Mouse (Mus musculus): ENCODE data around the gene Traf5.

Gene Traf5

DNA sequence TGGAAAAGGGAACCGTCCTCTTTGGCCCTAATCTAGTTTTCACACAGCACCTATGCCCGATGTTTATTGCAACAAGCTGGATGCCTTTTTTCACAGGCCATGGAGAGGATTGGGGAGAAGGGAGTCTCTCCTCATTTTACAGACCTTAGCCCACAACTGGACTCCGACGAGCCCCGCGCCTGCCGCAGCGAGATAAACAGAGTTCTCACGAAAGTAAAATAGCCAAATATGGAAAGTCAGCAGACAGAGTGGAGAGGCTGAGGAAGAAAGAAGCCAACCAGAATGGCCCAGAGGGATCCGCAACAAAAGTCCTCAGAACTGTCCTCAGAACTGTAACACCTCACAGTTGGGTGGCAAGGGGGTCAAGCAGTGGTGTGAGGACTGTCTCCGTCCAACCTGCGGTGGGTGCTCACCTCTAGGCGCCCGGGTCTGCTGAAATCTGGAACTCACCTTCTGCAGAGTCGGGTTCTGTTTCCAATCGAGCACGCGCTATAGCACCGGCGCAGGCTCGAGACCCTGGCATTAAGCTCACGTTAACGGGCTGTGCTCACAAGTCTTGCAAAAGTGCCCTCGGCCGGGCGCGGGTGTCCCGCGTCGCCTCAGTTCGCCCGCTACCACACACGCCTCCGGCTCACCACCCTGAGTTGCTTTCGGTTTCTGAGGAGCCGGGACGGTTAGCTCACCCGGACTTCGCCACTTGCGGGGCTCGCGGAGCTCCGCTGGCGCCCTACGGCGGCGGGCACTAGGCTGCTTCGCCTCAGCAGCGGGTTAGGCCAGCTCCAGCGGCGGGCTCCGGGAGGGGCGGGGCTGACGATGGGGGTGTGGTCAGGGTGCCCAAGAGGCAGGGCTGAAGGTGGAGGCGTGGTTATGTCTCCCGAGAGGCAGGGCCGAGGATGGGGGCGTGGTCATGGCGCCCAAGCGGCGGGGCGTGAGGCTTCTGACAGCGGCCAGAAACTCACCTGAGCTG is at the start of gene Traf5:
TSS of gene Traf5 (minus strand) at position 754 of the 967 bp plus-strand sequence.
- peak; percentile 98 for DNase-seq (ENCODE audit: low read depth)

GRCm38 (mm10) chr1:192140313-192140712 is 48.0 kb upstream of the Traf5 start:
- no peak for DNase-seq (ENCODE audit: low read depth)

- DNase-seq (ENCODE audit: low read depth): peak; percentile 82
These were observed 45.9 kb upstream of the Traf5 start, which contains the start of gene Rcor3 for GRCm38 (mm10) chr1:192137926-192138910. Gene Rcor3 (minus strand): TSS chr1:192138062.

- peak; percentile 50 for DNase-seq (ENCODE audit: low read depth)
These were observed 45.0 kb upstream of the Traf5 start for GRCm38 (mm10) chr1:192137291-192137925.

DNA sequence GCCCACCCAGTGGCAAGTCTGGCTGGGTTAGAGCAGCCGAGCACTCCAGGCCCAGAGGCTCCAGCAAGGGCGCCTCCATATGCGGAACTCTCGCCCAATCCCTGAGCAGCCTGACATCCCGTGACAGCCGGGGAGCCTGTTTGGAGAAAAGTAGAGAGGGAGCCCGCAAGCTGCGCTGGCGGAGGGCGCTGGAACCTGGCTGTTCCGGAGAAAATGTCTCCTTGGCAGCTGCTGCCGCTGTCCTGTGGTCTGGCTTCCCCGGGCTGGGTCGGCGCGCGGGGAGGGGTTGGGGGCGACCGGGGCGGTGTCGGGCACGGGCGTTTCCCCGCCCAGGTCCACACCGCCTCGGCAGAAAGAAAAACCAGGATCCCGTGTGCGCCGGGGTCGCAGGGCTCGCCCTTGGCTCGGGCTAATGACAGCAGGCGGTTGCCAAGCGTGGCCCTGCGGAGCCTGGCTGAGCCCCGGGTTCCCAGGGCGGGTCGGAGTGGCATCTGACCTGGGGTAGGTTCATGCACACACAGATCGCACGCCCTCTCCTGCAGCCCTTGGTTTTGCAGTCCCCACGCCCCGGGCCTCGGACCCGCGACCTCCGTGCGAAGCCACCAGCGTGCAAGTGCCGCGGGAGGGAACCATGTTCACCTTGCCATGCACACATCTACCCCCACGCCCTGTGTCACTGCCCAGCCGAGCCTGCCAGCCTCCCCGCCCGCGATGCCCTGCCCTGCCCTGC is 44.4 kb upstream of the Traf5 start:
- peak; percentile 78 for DNase-seq (ENCODE audit: low read depth)

- DNase-seq (ENCODE audit: low read depth): no peak
These were observed 37.8 kb upstream of the Traf5 start for GRCm38 (mm10) chr1:192130202-192130601.

DNA sequence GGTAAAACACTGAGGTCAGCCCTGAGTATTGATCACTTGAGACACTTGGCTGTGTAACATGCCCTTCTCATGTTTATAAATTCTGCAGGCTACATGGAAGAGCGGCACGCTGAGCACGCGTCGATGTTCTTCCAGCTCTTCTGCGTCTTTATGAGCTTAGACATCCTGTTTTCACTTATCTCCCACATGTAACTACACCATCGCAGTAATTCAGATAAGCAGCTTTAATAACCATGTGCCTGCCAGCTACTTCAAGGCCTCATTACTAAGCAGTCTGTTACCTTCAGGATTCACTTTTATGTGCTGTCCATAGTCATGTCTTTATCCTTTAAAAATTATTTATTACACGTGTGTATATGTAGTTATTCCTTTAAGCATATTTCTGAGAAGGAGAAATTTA is 36.0 kb upstream of the Traf5 start:
- no peak for DNase-seq (ENCODE audit: low read depth)

DNA sequence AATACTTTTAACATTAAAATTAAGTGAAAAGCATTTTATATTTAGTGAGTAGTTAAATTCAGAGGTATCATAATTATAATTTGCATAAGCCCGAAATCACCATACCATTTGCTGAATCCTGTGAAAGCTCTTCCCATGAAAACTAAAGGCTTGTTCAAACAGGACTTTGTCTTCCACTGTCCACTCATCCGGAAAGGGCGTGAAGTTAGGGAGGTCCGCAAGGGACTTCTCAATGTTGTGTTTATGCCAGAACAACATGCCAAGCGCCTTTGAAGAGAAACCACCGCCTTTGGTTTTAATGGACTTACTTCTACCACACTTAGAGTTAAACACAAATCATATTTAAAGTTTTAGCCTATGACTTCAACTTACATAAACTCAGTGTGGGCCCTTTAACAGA is 33.4 kb upstream of the Traf5 start:
- DNase-seq (ENCODE audit: low read depth): no peak

DNA sequence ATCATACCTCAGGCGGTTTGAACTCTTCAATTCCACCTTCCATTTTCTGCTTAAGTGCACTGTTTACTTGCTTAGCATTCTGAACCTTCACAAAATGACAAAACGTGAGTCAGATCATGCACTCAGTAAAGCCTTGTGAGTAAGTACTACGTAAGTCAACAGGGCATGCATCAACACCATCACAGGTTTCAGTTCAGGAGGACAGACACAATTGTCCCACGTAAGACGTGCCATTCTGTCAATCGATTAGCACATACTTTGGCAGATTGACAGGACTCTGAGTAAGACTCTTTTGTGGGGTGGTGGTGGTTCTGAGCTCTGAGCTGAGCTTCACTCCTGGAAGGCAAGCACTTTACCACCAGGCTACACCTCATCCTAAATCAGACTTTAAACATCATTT is 23.9 kb upstream of the Traf5 start:
- DNase-seq (ENCODE audit: low read depth): no peak

- DNase-seq (ENCODE audit: low read depth): no peak
These were observed 23.0 kb upstream of the Traf5 start for GRCm38 (mm10) chr1:192115378-192115777.

GRCm38 (mm10) chr1:192109169-192109568 is 16.8 kb upstream of the Traf5 start:
- no peak for DNase-seq (ENCODE audit: low read depth)

DNA sequence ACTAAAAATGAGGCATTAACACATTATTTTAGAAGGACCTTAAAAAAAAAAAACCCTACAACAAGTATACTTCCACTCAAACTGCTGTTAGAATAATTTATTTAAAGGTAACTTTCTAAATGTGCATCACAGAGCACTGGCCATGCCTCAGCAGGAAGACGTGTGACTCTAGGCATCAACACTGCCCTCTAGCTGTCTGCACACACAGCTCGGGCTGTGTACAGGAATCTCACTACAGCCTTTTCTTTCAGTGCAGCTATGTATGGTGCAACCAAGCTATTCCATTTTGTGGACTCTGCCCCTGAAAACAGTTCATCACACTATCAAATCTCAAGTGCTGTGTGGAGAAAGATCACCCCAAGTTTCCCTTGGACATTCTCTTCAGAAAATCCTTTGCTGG is 15.0 kb upstream of the Traf5 start:
- DNase-seq (ENCODE audit: low read depth): peak; percentile 61

DNA sequence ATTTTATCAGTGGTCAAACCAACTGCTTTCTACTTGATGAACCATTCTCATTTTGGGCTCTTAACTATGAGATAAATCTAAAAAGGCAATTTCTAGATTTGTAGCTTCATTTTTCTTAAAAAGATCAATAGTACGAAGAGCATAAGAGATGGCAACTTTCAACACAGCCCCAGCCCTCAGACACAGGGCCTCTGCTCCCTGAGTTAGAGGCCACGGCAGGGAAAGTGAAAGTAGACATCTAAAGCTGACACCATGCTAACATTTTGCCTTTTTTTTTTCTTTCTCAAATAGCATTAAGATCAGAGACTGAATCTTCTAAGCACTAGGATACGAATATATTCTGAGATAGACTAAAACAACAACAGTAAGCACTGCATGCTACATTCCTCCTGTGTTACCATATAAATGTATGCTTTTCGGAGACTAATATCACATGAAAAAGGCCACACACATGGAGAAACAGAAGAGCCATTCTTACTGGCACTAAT is 13.6 kb upstream of the Traf5 start:
- DNase-seq (ENCODE audit: low read depth): peak; percentile 49

GRCm38 (mm10) chr1:192104021-192104420 is 11.7 kb upstream of the Traf5 start:
- no peak for DNase-seq (ENCODE audit: low read depth)

DNA sequence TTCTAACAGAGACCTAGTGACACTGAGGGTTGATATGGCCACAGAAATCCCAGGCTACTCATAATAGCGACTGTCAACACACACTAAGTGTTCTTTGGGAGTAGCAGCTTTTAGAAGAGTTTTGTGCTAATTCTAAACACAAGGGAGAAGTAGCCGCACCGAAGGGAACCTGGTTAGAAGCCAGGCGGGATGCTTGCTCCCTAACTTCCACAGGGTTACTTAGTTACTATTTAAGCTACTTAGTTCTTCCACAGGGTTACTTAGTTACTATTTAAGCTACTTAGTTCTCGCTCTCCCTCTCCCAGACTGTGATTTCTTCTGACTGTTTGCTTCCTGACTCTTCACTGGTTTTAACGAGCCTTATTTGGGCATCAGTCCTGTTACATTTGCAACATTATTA is 10.8 kb upstream of the Traf5 start:
- no peak for DNase-seq (ENCODE audit: low read depth)

GRCm38 (mm10) chr1:192101359-192101758 is 9.0 kb upstream of the Traf5 start:
- DNase-seq (ENCODE audit: low read depth): no peak

DNA sequence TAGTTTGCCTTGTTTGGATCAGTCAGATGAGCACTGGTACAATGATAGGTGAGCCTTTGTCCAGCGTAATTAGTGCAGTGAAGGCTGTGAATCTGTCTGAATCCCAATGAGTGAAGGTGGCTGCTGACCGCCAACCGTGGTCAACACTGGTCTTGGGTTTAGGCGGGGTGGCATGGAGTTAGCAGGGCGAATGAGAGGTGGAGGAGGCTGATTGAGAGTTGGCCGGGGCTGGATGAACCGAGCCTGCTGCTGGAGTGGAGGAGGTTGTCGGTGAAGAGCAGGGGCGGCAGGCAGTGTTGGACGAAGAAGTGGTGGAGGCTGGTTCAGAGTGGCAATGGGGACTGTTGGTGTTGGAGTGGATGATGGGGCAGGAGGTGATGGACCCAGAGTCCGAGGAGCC is 8.4 kb upstream of the Traf5 start:
- no peak for DNase-seq (ENCODE audit: low read depth)

GRCm38 (mm10) chr1:192095626-192096025 is 3.3 kb upstream of the Traf5 start:
- DNase-seq (ENCODE audit: low read depth): no peak

GRCm38 (mm10) chr1:192094451-192095170 is 2.3 kb upstream of the Traf5 start:
- DNase-seq (ENCODE audit: low read depth): peak; percentile 87

- peak; percentile 94 for DNase-seq (ENCODE audit: low read depth)
These were observed 711 bp upstream of the Traf5 start for GRCm38 (mm10) chr1:192092879-192093660.

All from induced T-regulatory cell, adult 2 months (primary cell).